Mouse (Mus musculus): ENCODE measurements around the gene Shf.

GRCm38 (mm10) chr2:122385095-122385494, 16.1 kb upstream of the Shf start:
- TF ChIP-seq CTCF (conservative IDR thresholded peaks at IDR 0.05; ENCODE audit: insufficient read depth, insufficient read length, low read depth, low read length) = no peak
- TF ChIP-seq POLR2A (IDR thresholded peaks at IDR 0.05; ENCODE audit: low read depth, low read length) = no peak
